Mouse (Mus musculus) lung, postnatal 0 days (tissue): ENCODE results near the gene Asb3. TPM values are rescaled to one million over a fixed set of nuclear protein-coding genes. Genes with fewer than 3 reads are reported as not detected.

Experiments
- ATAC-seq: fragments of 200-750 bp; cut with Nextera tagmentation; 2 replicates; pipeline ENCODE4 v1.8.0; 2017; ENCODE audit warnings: moderate library complexity
- DNase-seq: peaks from one replicate; pipeline ENCODE4 v3.0.0-alpha.2; 2016; ENCODE audit warnings: low spot score
- H3K27ac ChIP-seq: fragments of 300-500 bp; sonication (generic); 2 replicates; pipeline ENCODE4 v1.5.1; 2014; ENCODE audit warnings: antibody characterized with exemption, mild to moderate bottlenecking, low read length, mixed read lengths
- H3K27me3 ChIP-seq: fragments of 300-500 bp; sonication (generic); replicated peaks from 2 replicates; pipeline ENCODE4 v1.6.1; 2014; ENCODE audit warnings: low read length, mixed read lengths; ENCODE audit not compliant: insufficient read depth
- H3K36me3 ChIP-seq: fragments of 300-500 bp; sonication (generic); 2 replicates; pipeline ENCODE4 v1.6.1; 2014; ENCODE audit warnings: low read length, mixed read lengths; ENCODE audit not compliant: insufficient read depth
- H3K4me1 ChIP-seq: fragments of 300-500 bp; sonication (generic); 2 replicates; pipeline ENCODE4 v1.6.1; 2014; ENCODE audit warnings: antibody characterized with exemption, low read depth, low read length, mixed read lengths; ENCODE audit not compliant: insufficient read depth
- H3K4me2 ChIP-seq: fragments of 300-500 bp; sonication (generic); replicated peaks from 2 replicates; pipeline ENCODE4 v1.6.1; 2014; ENCODE audit warnings: low read depth, mild to moderate bottlenecking, low read length, moderate library complexity, mixed read lengths
- H3K4me3 ChIP-seq: fragments of 300-500 bp; sonication (generic); 2 replicates; pipeline ENCODE4 v1.5.1; 2014; ENCODE audit warnings: low read depth, low read length
- H3K9ac ChIP-seq: fragments of 300-500 bp; sonication (generic); replicated peaks from 2 replicates; pipeline ENCODE4 v1.6.1; 2014; ENCODE audit warnings: low read depth, mild to moderate bottlenecking
- H3K9me3 ChIP-seq: fragments of 300-500 bp; sonication (generic); 2 replicates; pipeline ENCODE4 v1.6.1; 2016; ENCODE audit warnings: low read length, mixed read lengths
- CTCF ChIP-seq: IDR thresholded peaks from 2 replicates; pipeline ENCODE4 v1.5.1; 2016; ENCODE audit warnings: antibody characterized with exemption, mild to moderate bottlenecking
- EP300 ChIP-seq: IDR thresholded peaks from 2 replicates; pipeline ENCODE4 v1.6.1; 2016; ENCODE audit warnings: antibody characterized with exemption, mild to moderate bottlenecking, control low read depth
- WGBS: fragments of 180-500 bp; shearing (Covaris S2); extraction: QIAGEN DNeasy Blood & Tissue Kit; methylation state at CpG from one replicate; pipeline ENCODE4 v1.1.7; 2014; 5-methylcytosine and 5-hydroxymethylcytosine counted together
- polyA plus RNA-seq: library from polyadenylated mRNA; unstranded; fragments of >200 nt; fragmentation: Nextera tagmentation; extraction: Ambion mirVana; gene quantifications from 2 replicates; pipeline ENCODE4 v1.2.1, GENCODE M21; 2015

Gene Asb3
- 17.4 and 19.8 TPM in 2 replicates for polyA plus RNA-seq

DNA sequence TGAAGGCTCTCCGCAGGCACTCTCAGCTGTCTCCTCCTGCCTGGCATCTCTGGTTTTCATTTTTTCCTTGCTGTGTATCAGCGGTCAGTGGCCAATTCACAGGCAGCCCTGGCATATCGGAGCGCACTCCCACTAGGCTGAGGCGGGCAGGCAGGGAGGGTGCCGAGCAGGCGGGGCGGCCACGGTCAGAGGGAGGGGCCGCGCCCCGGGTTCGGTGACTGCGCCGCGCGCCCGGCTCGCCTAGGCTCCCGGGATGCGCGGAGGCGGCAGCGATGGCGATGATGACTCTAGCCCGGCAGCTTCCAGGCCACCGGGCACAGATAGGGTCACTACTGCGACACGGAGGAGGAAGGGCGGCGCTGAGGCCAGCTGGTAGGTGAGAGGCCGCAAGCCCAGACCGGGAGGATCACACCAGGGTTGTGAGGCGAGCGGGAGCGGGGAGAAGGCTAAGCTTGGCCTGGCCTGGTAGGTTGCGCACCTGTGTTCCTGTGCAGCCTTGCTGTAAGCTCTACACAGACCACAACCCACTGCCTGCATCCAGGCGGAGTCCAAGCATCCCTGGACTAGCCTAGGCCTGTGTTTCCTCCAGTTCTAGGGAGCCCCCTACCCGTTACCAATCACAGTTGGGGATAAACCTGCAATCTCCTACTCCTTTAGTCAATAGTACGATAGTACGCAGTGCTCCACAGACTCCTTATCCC lies at the start of gene Asb3, which contains the start of gene Gpr75:
Asb3 (plus strand) TSS at position 246 of the 701 bp plus-strand sequence.
Gpr75 (plus strand) TSS at position 188 of the 701 bp plus-strand sequence.
- no peaks in the 10 kb centered on the region for H3K27me3 ChIP-seq
- peak within 1 kb of the TSS; percentile 31; the same call in 1 of the 2 replicates for H3K4me3 ChIP-seq
- no peak within 1 kb of the TSS for H3K9ac ChIP-seq
- peak; percentile 50 for DNase-seq
- no peaks in the 10 kb centered on the region for H3K9me3 ChIP-seq
- 5% methylated on average over 40 of the region's 41 CpGs for WGBS
- no peak for TF ChIP-seq EP300
- TF ChIP-seq CTCF, result no peak
- peak; percentile 94 for ATAC-seq
- H3K27ac ChIP-seq, result no peak within 1 kb of the TSS
- peaks cover 7% of the 10 kb centered on the region; the same call in 1 of the 2 replicates for H3K4me1 ChIP-seq
- H3K36me3 ChIP-seq, result 0 out of 2 replicates have a peak, but pooled peaks cover 6% of the 10 kb centered on the region
- H3K4me2 ChIP-seq, result peak within 1 kb of the TSS; percentile 62

DNA sequence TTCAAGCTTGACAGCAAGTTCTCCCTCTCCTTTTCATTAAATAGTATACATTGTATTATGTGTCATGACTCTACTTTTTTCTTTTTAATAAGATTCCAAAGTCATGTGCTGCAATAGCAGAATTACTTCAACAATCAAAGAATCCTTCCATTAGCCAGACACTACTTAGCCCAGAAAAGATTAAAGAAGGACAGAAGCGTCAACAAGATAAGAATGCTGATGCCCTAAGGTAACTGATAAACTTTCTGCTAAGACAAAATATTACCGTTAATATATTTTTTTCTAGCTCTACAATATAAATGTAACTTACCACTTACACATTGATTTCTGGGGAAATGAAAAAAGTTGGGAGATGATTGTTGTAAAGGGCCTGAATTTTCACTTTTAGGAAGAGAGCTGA lies 46.4 kb upstream of the Asb3 start:
- Histone ChIP-seq H3K9me3 (no peaks in the 10 kb centered on the region), H3K4me3 (no peak overlapping the region), H3K36me3 (peaks cover 19% of the 10 kb centered on the region; the same call in 1 of the 2 replicates), H3K27me3 (no peaks in the 10 kb centered on the region), H3K27ac (no peak overlapping the region), H3K4me1 (no peaks in the 10 kb centered on the region), H3K9ac (no peak overlapping the region), H3K4me2 (no peak overlapping the region)
- ATAC-seq, result no peak
- TF ChIP-seq CTCF (no peak), EP300 (no peak)
- WGBS, result 96% methylated on average over 2 of the region's 2 CpGs
- no peak for DNase-seq

GRCm38 (mm10) chr11:30844355-30844754 lies 40.9 kb upstream of the Asb3 start:
- no peak overlapping the region for H3K4me3 ChIP-seq
- no peaks in the 10 kb centered on the region for H3K9me3 ChIP-seq
- no peak for DNase-seq
- no peak overlapping the region for H3K9ac ChIP-seq
- H3K4me1 ChIP-seq, result no peaks in the 10 kb centered on the region
- ATAC-seq, result no peak
- no peak overlapping the region for H3K4me2 ChIP-seq
- TF ChIP-seq CTCF (no peak), EP300 (no peak)
- no peaks in the 10 kb centered on the region for H3K27me3 ChIP-seq
- 0 out of 2 replicates have a peak, but pooled peaks cover 12% of the 10 kb centered on the region for H3K36me3 ChIP-seq
- H3K27ac ChIP-seq, result no peak overlapping the region
- 81% methylated on average over 1 of the region's 1 CpGs for WGBS

DNA sequence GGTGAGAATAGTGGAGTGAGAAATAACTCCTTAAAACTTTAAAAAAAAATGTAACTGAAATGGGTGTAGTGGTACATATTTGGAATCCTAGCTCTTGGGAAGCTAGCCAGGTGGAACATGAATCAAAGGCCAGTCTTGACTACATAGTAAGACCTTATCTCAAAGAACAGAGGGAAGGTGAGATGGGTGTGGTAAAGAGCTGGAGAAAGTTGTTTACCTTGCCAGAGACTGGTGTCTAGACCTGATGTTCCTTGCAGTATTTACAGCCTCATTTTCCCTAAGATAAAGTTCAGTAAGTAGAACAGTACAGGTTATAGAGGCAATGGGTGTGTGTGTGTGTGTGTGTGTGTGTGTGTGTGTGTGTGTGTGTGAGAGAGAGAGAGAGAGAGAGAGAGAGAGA lies 12.8 kb upstream of the Asb3 start:
- no peak overlapping the region for H3K27ac ChIP-seq
- no peak overlapping the region for H3K4me3 ChIP-seq
- H3K36me3 ChIP-seq, result peaks cover 26% of the 10 kb centered on the region
- H3K9me3 ChIP-seq, result no peaks in the 10 kb centered on the region
- ATAC-seq (peak; percentile 17; the same call in 1 of the 2 replicates), DNase-seq (peak; percentile 7)
- H3K9ac ChIP-seq, result no peak overlapping the region
- H3K4me1 ChIP-seq, result no peaks in the 10 kb centered on the region
- no peaks in the 10 kb centered on the region for H3K27me3 ChIP-seq
- no peak overlapping the region for H3K4me2 ChIP-seq
- TF ChIP-seq EP300 (no peak), CTCF (no peak)

DNA sequence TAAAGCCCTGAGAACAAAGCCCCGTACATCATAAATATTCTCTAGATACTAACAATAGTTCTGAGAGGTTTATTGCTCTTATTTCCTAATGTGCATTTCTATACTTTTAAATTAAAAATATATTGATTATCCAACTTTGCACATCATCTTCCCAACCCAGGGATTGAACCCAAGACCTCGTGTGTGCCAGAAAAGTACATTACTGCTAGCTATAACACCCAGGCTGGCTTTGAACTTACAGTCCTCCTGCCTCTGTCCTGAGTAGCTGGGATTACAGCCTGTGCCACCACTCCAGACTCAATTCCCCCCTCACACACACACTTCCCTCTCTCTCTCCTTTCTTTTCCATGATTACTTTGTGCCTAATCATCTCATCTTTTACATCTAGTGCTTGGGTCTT lies 2.9 kb downstream of the Asb3 start:
- no peak overlapping the region for H3K9ac ChIP-seq
- H3K27ac ChIP-seq, result no peak overlapping the region
- no peak overlapping the region for H3K4me2 ChIP-seq
- no peaks in the 10 kb centered on the region for H3K9me3 ChIP-seq
- ATAC-seq (no peak), DNase-seq (no peak)
- 91% methylated on average over 2 of the region's 2 CpGs for WGBS
- no peaks in the 10 kb centered on the region for H3K36me3 ChIP-seq
- H3K4me1 ChIP-seq, result peaks cover 7% of the 10 kb centered on the region; the same call in 1 of the 2 replicates
- H3K27me3 ChIP-seq, result no peaks in the 10 kb centered on the region
- TF ChIP-seq CTCF (no peak), EP300 (no peak)
- no peak overlapping the region for H3K4me3 ChIP-seq

DNA sequence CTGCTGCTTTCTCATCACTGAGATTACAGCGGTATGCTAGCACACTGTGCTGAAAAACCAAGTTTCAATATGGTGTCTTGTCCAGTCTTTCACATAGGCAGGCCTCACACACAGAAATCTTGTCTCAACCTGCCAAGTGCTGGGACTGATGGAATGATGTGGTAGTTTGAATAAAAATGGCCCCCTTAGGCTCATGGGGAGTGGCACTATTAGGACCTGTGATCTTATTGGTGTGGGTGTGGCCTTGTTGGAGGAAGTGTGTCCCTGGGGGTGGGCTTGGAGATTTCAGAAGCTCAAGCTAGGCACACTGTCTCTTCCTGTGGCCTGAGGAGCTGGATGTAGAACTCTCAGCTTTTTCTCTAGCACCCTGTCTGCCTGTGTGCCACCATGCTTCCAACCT lies 11.0 kb downstream of the Asb3 start:
- Histone ChIP-seq H3K4me1 (no peaks in the 10 kb centered on the region), H3K27ac (no peak overlapping the region), H3K36me3 (no peaks in the 10 kb centered on the region), H3K27me3 (no peaks in the 10 kb centered on the region), H3K4me2 (no peak overlapping the region), H3K9me3 (no peaks in the 10 kb centered on the region), H3K4me3 (no peak overlapping the region), H3K9ac (no peak overlapping the region)
- DNase-seq (no peak), ATAC-seq (no peak)
- TF ChIP-seq EP300, result no peak
- no peak for TF ChIP-seq CTCF
- WGBS, result 89% methylated on average over 1 of the region's 1 CpGs
